Mouse (Mus musculus): Measurements from ENCODE around the gene Gtf2h1. TPM values are rescaled to one million over a fixed set of nuclear protein-coding genes. Genes with fewer than 3 reads are reported as not detected.

The Gtf2h1 gene
- polyA plus RNA-seq, 1 experiment = 170 TPM

DNA sequence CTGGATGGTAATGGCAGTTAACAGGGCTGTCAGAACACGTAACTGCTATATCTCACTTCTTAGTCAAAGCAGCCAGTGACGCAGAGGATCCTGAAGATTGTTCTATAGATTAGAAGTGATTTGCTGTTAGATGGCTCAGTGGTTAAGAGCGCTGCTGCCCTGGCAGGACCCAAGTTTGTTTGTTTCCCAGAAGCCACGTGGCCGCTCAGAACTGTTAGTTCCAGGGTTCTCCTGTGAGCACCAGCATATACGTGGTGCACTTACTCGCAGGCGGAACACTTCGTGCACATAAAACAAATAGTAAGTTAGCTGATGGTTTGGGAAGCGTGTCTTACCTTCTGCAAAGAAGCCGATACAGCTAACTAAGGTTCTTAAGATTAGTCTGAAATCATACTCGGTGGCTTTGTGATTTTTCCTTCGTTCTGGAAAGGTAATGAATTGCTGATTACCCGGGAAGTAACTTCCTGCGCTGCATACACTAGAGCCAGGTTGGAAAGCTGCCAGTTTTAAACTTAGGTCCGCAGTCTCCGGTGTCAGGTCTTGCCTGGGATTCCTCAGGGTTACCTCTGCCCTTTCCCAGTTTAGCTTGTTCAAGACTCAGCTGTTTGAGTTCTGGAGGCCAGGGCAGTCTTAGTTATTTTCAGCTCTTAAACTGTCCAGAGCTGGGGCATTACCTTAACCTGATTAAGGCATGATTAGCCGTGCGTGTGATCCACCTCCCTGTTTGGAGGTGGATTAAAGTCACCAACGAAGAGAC, 31.3 kb downstream of the Gtf2h1 start:
- no peak for TF ChIP-seq GATA1 (IDR thresholded peaks at IDR 0.05; ENCODE audit: low read length)

GRCm38 (mm10) chr7:46827803-46828184, 31.9 kb downstream of the Gtf2h1 start:
- TF ChIP-seq GATA1 (IDR thresholded peaks at IDR 0.05; ENCODE audit: low read length) = no peak

DNA sequence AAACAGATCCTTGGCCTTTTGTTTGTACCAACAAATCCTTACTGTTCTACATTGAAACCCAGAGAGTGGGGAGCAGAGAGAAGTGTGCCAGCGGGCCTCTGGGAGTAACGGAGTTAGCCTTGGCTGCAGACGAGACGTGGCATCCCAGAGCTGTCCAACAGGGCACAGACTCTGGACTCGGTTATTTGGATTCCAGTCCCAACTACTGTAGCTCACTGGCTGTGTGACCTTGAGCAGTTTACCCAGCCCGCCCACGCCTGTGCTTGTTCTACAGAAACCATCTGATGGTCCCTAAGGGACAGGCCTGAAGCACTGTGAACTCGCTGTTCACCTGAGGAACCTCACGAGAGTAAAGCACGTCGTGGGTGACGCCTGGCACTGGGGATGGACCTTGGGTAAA, 34.0 kb downstream of the Gtf2h1 start:
- TF ChIP-seq GATA1 (IDR thresholded peaks at IDR 0.05; ENCODE audit: low read length) = no peak

DNA sequence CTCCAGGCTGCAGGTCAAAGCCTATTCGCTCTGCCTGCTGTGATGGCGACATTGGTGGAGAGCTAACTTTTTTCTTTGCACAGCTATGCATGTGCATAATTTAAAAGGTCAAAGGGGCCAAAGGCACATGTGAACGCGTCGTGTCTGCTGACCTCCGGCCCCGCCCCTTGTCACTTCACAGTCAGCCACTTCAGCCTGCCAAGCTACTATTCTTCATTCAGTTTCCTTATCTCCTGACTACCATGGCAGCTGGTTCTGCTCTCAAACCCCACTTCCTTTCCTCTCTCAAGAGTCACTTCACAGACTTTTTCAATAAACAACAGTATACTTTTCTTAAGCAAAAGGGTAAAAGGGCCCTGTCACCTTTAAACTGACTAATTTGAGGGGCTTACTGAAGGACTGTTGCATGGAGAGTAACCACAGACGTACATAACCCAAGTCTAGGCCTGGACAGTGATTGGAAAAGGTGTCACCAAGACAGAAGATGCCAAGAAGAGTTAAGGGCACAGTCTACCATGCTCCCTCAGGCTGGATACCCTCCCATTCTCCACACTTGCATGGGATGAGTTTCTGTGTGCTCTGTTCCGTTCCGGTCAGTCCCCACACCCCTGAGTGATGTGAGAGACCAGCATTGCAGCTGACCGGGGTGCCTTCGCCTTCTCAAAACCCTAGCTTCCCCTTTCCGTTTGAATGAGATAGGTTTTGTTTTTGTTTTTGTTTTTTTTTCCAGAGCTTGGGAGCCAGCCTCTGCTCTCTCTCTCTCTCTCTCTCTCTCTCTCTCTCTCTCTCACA, 35.1 kb downstream of the Gtf2h1 start:
- no peak for TF ChIP-seq GATA1 (IDR thresholded peaks at IDR 0.05; ENCODE audit: low read length)

DNA sequence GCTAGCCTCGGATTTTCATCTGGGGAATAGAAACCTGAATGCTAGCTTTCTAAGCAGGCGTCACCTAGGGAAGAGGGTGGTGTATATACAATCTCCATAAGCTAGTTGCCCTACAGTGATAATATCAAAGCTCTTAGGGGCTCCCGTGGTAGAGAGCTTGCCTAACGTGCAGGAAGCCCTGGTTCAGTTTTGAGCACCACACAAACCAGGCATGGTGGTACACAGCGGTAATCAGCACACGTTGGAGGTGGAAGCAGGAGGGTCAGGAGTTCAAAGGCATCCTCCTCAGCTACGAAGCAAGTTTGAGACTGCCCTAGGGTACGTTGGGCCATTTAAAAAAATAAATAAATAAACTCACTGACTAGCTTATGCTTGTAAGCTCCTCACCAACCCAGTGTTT, 35.8 kb downstream of the Gtf2h1 start:
- TF ChIP-seq GATA1 (IDR thresholded peaks at IDR 0.05; ENCODE audit: low read length) = no peak

- TF ChIP-seq GATA1 (IDR thresholded peaks at IDR 0.05; ENCODE audit: low read length) = no peak
Measured at GRCm38 (mm10) chr7:46833266-46833665, 37.4 kb downstream of the Gtf2h1 start.

DNA sequence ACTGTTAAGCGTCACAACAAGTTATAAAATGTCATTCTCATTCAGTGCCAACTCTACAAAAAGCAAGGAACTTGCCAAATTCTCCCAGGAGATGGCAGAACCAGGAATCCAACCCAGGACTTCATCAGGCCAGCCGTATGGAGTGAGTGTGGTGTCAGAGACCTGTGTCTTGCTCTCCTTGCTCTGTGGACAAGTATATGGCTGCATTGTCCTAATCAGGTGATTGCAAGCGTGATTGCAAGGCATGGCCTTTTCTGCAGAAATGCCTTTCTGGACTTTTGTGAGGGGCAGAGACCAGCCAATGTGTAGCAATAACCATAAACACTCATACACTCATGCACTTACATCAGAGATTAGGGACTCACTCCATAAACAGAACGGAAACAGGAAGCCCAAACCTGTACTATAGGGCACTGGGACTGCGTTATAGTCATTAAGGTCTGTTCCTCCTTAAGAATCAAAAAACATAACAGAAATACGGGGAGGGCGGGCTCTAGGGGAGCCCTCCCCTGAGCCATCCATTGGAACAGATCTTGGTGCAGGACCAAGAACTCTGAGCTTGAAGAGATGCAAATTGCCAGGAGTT, 37.9 kb downstream of the Gtf2h1 start:
- no peak for TF ChIP-seq GATA1 (IDR thresholded peaks at IDR 0.05; ENCODE audit: low read length)

GRCm38 (mm10) chr7:46834994-46835610, 39.2 kb downstream of the Gtf2h1 start:
- TF ChIP-seq GATA1 (IDR thresholded peaks at IDR 0.05; ENCODE audit: low read length) = no peak

DNA sequence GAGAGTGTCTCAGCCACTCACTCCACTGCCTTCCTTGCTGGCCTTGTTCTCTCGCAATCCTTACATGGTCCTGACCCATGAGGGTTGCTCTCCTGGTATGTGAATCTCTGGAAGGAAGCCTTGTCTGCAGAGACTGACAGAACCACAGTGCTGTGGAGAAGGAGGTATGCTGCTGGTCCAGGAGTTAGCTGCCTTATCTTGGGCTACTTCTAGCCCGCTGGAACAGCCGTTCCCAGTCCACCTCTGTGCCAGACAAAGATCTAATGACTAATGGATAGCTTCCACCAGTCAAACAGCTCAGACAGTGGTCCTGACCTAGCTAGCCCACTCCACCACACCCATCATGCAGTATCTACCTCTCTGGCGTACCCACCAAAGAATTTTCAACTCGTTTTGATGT, 40.5 kb downstream of the Gtf2h1 start:
- no peak for TF ChIP-seq GATA1 (IDR thresholded peaks at IDR 0.05; ENCODE audit: low read length)

GRCm38 (mm10) chr7:46837073-46837472, 41.2 kb downstream of the Gtf2h1 start:
- no peak for TF ChIP-seq GATA1 (IDR thresholded peaks at IDR 0.05; ENCODE audit: low read length)

DNA sequence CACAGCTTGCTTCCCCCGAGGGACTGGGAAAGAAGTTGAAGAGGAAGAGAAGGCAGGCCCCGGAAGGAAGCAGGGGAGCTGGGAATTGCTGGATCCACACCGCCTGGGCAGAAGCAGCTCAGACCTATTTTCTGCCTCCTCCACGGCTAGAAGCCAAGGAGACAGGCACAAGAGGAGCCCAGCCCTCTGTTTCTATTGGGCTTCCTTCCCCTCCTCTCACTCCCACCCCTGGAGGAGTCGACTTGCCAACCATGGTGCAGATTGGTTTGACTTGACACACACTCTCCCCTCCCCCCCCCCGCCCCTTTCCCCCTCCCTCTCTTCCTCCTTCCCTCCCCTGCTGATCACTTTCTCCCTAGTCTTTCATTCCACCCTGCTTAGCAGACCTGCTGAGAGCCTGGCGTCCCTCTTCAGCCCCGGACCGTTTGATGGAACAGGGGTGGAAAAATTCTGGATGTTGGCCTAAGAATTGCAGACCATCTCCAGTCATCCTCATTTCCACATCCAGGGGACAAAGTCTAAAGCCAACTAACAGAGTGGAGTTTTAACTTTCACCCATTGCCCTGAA, 42.3 kb downstream of the Gtf2h1 start:
- no peak for TF ChIP-seq GATA1 (IDR thresholded peaks at IDR 0.05; ENCODE audit: low read length)

DNA sequence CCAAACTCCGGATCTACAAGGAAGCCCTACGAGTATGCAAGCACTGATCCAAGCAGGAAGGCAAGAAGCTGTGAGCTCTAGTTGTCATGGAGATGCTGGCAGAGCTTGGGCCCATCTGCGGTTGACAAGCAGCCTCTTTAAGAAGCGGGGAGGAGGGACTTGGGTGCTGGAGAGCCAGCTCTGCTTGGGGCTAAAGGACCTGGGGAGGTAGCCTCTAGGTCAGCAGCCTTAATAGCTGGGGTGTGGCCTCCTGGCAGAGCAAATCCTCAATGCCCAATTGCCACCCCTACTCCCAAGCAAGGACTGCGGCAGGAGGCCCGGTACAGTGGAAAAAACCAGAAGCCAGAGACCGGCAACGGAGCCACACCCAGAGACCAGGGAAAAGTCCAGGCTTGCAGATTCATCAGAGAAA, 43.0 kb downstream of the Gtf2h1 start:
- TF ChIP-seq GATA1 (IDR thresholded peaks at IDR 0.05; ENCODE audit: low read length) = no peak

GRCm38 (mm10) chr7:46839446-46839845, 43.5 kb downstream of the Gtf2h1 start:
- no peak for TF ChIP-seq GATA1 (IDR thresholded peaks at IDR 0.05; ENCODE audit: low read length)

DNA sequence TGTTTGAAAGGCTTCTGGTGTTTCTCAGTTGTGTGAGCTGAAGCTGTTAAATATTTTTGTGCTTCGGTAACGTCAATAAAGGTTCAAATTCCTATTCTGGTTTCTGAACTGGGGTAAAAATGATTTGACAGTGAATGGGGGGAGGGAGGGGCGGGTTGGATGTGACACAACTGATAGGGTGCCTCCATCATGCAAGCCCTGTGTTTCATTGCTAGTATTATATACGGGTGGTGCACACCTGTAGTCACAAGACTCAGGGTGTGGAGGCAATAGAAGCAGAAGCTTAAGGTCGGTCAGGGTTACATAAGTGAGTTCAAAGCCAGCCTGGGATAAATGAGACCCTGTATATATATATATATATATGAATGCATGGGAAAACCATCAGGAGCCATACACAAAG, 44.0 kb downstream of the Gtf2h1 start:
- TF ChIP-seq GATA1 (IDR thresholded peaks at IDR 0.05; ENCODE audit: low read length) = no peak

- TF ChIP-seq GATA1 (IDR thresholded peaks at IDR 0.05; ENCODE audit: low read length) = no peak
Measured at GRCm38 (mm10) chr7:46840326-46840725, 44.4 kb downstream of the Gtf2h1 start.

Data from G1E-ER4 (cell line).